Mouse (Mus musculus): ENCODE data around the gene Sync. TPM values are rescaled to one million over a fixed set of nuclear protein-coding genes. Genes with fewer than 3 reads are reported as not detected.

Gene Sync
- polyA plus RNA-seq, 1 experiment from 2014 or later: 2.3 TPM

GRCm38 (mm10) chr4:129336291-129336690 lies 48.9 kb downstream of the Sync start:
- peak overlapping the region; percentile 84 for H3K4me2 ChIP-seq
- H3K27ac ChIP-seq: peak overlapping the region; percentile 100
- no peak for ATAC-seq (replicated peaks; ENCODE audit: insufficient number of reproducible peaks, insufficient read depth, low FRiP score, low read depth)
- WGBS: 44% methylated on average over 14 of the region's 14 CpGs
- H3K36me3 ChIP-seq: peaks cover 11% of the 10 kb centered on the region; the same call in 1 of the 2 replicates
- peaks cover 36% of the 10 kb centered on the region for H3K4me1 ChIP-seq (replicated peaks)
- H3K4me3 ChIP-seq: peak overlapping the region; percentile 89
- no peaks in the 10 kb centered on the region for H3K27me3 ChIP-seq
- no peaks in the 10 kb centered on the region for H3K9me3 ChIP-seq (replicated peaks)
- H3K9ac ChIP-seq: peak overlapping the region; percentile 74

- H3K4me3 ChIP-seq: no peak overlapping the region
- H3K9ac ChIP-seq: no peak overlapping the region
- no peaks in the 10 kb centered on the region for H3K27me3 ChIP-seq
- no peak for ATAC-seq (replicated peaks; ENCODE audit: insufficient number of reproducible peaks, insufficient read depth, low FRiP score, low read depth)
- no peak overlapping the region for H3K27ac ChIP-seq
- H3K36me3 ChIP-seq: peaks cover 26% of the 10 kb centered on the region
- H3K4me2 ChIP-seq: no peak overlapping the region
- H3K4me1 ChIP-seq (replicated peaks): peaks cover 15% of the 10 kb centered on the region; the same call in 1 of the 2 replicates
- WGBS: 87% methylated on average over 3 of the region's 3 CpGs
- H3K9me3 ChIP-seq (replicated peaks): no peaks in the 10 kb centered on the region
Measured at GRCm38 (mm10) chr4:129339743-129340142, 52.3 kb downstream of the Sync start.

- Histone ChIP-seq H3K4me2 (no peak overlapping the region), H3K4me1 (replicated peaks) (peaks cover 12% of the 10 kb centered on the region; the same call in 1 of the 2 replicates), H3K27me3 (no peaks in the 10 kb centered on the region), H3K4me3 (no peak overlapping the region), H3K9me3 (replicated peaks) (no peaks in the 10 kb centered on the region), H3K36me3 (peaks cover 28% of the 10 kb centered on the region), H3K27ac (no peak overlapping the region), H3K9ac (no peak overlapping the region)
- 86% methylated on average over 1 of the region's 1 CpGs for WGBS
- ATAC-seq (replicated peaks; ENCODE audit: insufficient number of reproducible peaks, insufficient read depth, low FRiP score, low read depth): no peak
Measured at GRCm38 (mm10) chr4:129341888-129342287, 54.5 kb downstream of the Sync start.

- peaks cover 28% of the 10 kb centered on the region for H3K36me3 ChIP-seq
- no peak overlapping the region for H3K27ac ChIP-seq
- H3K4me3 ChIP-seq: no peak overlapping the region
- H3K27me3 ChIP-seq: no peaks in the 10 kb centered on the region
- H3K4me1 ChIP-seq (replicated peaks): 0 out of 2 replicates have a peak, but pooled peaks cover 4% of the 10 kb centered on the region
- no peak overlapping the region for H3K4me2 ChIP-seq
- 76% methylated on average over 2 of the region's 2 CpGs for WGBS
- no peak for ATAC-seq (replicated peaks; ENCODE audit: insufficient number of reproducible peaks, insufficient read depth, low FRiP score, low read depth)
- no peaks in the 10 kb centered on the region for H3K9me3 ChIP-seq (replicated peaks)
- no peak overlapping the region for H3K9ac ChIP-seq
Measured at GRCm38 (mm10) chr4:129342705-129343104, 55.3 kb downstream of the Sync start.

GRCm38 (mm10) chr4:129346481-129347154 lies 59.2 kb downstream of the Sync start:
- H3K36me3 ChIP-seq: peaks cover 27% of the 10 kb centered on the region
- H3K9me3 ChIP-seq (replicated peaks): no peaks in the 10 kb centered on the region
- H3K27ac ChIP-seq: peak overlapping the region; percentile 68
- 0 out of 2 replicates have a peak, but pooled peaks cover 3% of the 10 kb centered on the region for H3K4me1 ChIP-seq (replicated peaks)
- 50% methylated on average over 15 of the region's 15 CpGs for WGBS
- no peak overlapping the region for H3K9ac ChIP-seq
- H3K27me3 ChIP-seq: no peaks in the 10 kb centered on the region
- ATAC-seq (replicated peaks; ENCODE audit: insufficient number of reproducible peaks, insufficient read depth, low FRiP score, low read depth): no peak; the same call in 1 of the 2 replicates
- no peak overlapping the region for H3K4me3 ChIP-seq
- H3K4me2 ChIP-seq: no peak overlapping the region

GRCm38 (mm10) chr4:129350644-129351043 lies 63.2 kb downstream of the Sync start:
- Histone ChIP-seq H3K27ac (no peak overlapping the region), H3K9ac (no peak overlapping the region), H3K27me3 (no peaks in the 10 kb centered on the region), H3K4me3 (no peak overlapping the region), H3K4me2 (no peak overlapping the region), H3K36me3 (peaks cover 16% of the 10 kb centered on the region; the same call in 1 of the 2 replicates), H3K9me3 (replicated peaks) (no peaks in the 10 kb centered on the region), H3K4me1 (replicated peaks) (0 out of 2 replicates have a peak, but pooled peaks cover 3% of the 10 kb centered on the region)
- 3% methylated on average over 1 of the region's 1 CpGs for WGBS
- peak; percentile 54; the same call in 1 of the 2 replicates for ATAC-seq (replicated peaks; ENCODE audit: insufficient number of reproducible peaks, insufficient read depth, low FRiP score, low read depth)

GRCm38 (mm10) chr4:129351111-129351510 lies 63.7 kb downstream of the Sync start:
- Histone ChIP-seq H3K9me3 (replicated peaks) (no peaks in the 10 kb centered on the region), H3K27ac (no peak overlapping the region), H3K4me1 (replicated peaks) (0 out of 2 replicates have a peak, but pooled peaks cover 3% of the 10 kb centered on the region), H3K36me3 (peaks cover 16% of the 10 kb centered on the region; the same call in 1 of the 2 replicates), H3K4me3 (no peak overlapping the region), H3K27me3 (no peaks in the 10 kb centered on the region), H3K9ac (no peak overlapping the region), H3K4me2 (no peak overlapping the region)
- WGBS: 66% methylated on average over 6 of the region's 6 CpGs
- ATAC-seq (replicated peaks; ENCODE audit: insufficient number of reproducible peaks, insufficient read depth, low FRiP score, low read depth): no peak

- ATAC-seq (replicated peaks; ENCODE audit: insufficient number of reproducible peaks, insufficient read depth, low FRiP score, low read depth): no peak
- Histone ChIP-seq H3K4me1 (replicated peaks) (no peaks in the 10 kb centered on the region), H3K9ac (no peak overlapping the region), H3K9me3 (replicated peaks) (no peaks in the 10 kb centered on the region), H3K4me2 (no peak overlapping the region), H3K36me3 (peaks cover 20% of the 10 kb centered on the region; the same call in 1 of the 2 replicates), H3K27ac (no peak overlapping the region), H3K27me3 (no peaks in the 10 kb centered on the region), H3K4me3 (no peak overlapping the region)
- WGBS: 86% methylated on average over 12 of the region's 12 CpGs
Measured at GRCm38 (mm10) chr4:129353176-129353575, 65.8 kb downstream of the Sync start.

GRCm38 (mm10) chr4:129354236-129354635 lies 66.8 kb downstream of the Sync start:
- no peaks in the 10 kb centered on the region for H3K4me1 ChIP-seq (replicated peaks)
- H3K4me3 ChIP-seq: no peak overlapping the region
- H3K9ac ChIP-seq: no peak overlapping the region
- H3K4me2 ChIP-seq: no peak overlapping the region
- no peak overlapping the region for H3K27ac ChIP-seq
- ATAC-seq (replicated peaks; ENCODE audit: insufficient number of reproducible peaks, insufficient read depth, low FRiP score, low read depth): no peak
- no peaks in the 10 kb centered on the region for H3K27me3 ChIP-seq
- peaks cover 23% of the 10 kb centered on the region; the same call in 1 of the 2 replicates for H3K36me3 ChIP-seq
- no peaks in the 10 kb centered on the region for H3K9me3 ChIP-seq (replicated peaks)
- 70% methylated on average over 15 of the region's 15 CpGs for WGBS

- H3K4me1 ChIP-seq (replicated peaks): no peaks in the 10 kb centered on the region
- H3K9me3 ChIP-seq (replicated peaks): no peaks in the 10 kb centered on the region
- ATAC-seq (replicated peaks; ENCODE audit: insufficient number of reproducible peaks, insufficient read depth, low FRiP score, low read depth): no peak
- H3K4me3 ChIP-seq: no peak overlapping the region
- no peaks in the 10 kb centered on the region for H3K27me3 ChIP-seq
- H3K9ac ChIP-seq: no peak overlapping the region
- no peak overlapping the region for H3K27ac ChIP-seq
- 75% methylated on average over 15 of the region's 15 CpGs for WGBS
- peaks cover 20% of the 10 kb centered on the region; the same call in 1 of the 2 replicates for H3K36me3 ChIP-seq
- H3K4me2 ChIP-seq: no peak overlapping the region
Measured at GRCm38 (mm10) chr4:129357613-129358163, 70.3 kb downstream of the Sync start.

Data from heart, embryonic 15.5 days (tissue).